Mouse (Mus musculus): ENCODE measurements around the gene Gm21954.

Gm21954 gene

DNA sequence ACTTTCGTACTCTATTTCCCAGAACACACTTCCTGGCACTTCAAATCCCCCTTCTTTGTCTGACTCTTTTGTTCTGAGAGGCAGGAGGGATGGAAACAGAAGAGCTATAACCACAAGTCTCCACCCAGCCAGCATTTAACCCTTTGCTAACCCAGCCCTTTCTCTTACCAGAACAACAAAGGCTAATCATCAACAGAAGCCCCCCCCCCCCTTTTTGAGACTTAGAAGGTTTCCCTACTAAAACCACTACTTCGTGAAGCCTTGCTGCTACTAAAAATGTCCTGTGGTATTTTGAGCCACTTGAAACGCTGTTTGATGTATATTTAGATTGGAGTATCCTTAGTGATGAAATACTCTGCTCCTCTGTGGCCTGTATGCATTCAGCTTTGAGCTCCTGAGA, 52.7 kb downstream of the Gm21954 start:
- DNase-seq (ENCODE audit: low spot score in 2 of 2) = no peak

DNA sequence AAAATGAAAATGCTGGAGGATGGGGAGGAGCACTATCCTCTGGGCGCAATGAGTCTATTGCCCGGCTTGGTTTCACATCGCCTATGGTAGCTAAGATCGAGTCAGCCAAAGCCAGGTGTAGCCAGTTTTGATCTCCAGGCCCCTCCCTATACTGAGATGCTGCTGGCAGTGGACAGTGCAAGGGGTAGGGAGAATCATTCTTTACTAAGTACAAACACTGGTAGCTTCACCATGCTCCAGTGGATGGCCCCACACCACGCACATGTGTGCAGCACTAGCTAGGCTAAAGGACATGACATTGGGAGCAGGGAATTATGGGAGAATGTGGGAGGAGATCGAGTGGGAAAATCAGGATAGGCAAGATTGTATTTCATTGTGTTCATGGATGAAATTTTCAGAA, 53.2 kb downstream of the Gm21954 start:
- no peak for DNase-seq (ENCODE audit: low spot score in 2 of 2)

DNA sequence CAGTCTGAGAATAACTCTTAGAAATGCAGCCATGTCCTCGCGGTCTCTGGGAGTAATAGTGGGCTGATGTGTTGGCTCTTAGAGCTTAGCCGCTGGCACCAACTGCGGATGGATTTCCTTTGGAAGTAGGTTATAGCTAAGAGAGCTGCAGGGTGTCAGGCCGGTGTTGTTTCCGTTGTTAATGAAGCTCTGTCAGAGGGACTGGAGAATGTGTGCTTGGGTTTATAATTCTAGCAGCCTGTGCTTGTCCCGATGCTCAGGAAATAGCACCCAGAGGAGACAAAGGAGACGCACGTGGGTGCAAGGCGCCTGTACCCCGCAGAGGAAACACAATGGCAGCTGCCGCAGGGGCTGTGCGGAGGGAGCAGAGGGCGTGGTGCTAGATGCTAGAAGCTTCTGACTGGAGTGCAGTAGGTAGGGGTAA, 56.5 kb downstream of the Gm21954 start:
- DNase-seq (ENCODE audit: low spot score in 2 of 2) = no peak

Measured in urinary bladder, adult 18-20 months (tissue).